20 mouse cellular contexts compared by ENCODE assay signal in the genomic region with DNA sequence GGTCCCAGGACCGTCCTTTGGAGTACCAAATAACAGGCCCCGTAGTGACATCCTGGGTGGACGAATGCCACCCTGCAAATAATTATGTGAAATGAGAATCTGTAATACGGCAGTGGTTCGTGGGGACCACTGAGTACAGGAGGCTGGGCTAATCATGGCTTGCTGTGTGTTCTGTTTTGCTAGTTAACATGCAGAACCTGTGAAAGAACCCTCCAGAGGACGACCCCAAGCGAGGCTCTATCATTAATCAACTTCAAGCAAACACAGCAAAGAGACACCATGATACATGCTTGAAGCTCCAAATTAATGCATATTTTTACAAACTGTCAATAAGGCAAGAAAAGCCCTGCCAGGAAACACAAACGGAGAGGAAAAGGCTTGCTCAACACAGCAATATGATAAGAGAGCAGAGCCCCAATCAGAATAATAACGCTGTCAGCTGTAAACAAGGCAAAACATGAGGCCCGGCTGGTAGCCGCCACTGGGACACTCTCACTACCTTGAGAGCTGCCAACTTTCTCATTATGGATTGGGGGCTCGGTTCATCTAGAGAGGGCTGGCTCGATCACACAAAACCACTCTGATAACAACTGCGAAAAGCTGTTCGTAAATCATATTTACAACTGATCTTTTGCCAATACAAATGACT.
DNase-seq lines count a peak whose midpoint lies in the region; ATAC-seq lines count a peak whose summit lies in the region.
"Had no signal": no experiment of that assay in that cellular context is flagged by ENCODE, and none has a peak within 500 bp of the region (broad histone marks: within the 10 kb centered on the region; RNA-seq: fewer than 3 reads in every experiment).

No protein-coding gene starts in this region.

- peak; percentile 63 for ATAC-seq in hindbrain, embryonic 11.5 days (ENCODE audit: low FRiP score)
- ATAC-seq in neural tube, embryonic 11.5 days (ENCODE audit: insufficient read depth, low FRiP score, low TSS enrichment) = no peak
- ATAC-seq in hindbrain, embryonic 13.5 days (ENCODE audit: low FRiP score) = peak; percentile 76
- ATAC-seq: intestine, embryonic 16.5 days; lung, postnatal 0 days had no signal

- H3K27me3 ChIP-seq in hindbrain, embryonic 11.5 days (ENCODE audit: control insufficient read depth, insufficient read depth, low read length) = no peaks in the 10 kb centered on the region
- no peaks in the 10 kb centered on the region for H3K27me3 ChIP-seq in hindbrain, embryonic 10.5 days (ENCODE audit: insufficient read depth, poor library complexity, severe bottlenecking)
- no peaks in the 10 kb centered on the region for H3K27me3 ChIP-seq in neural tube, embryonic 11.5 days (ENCODE audit: control insufficient read depth, insufficient read depth, low read length)
- H3K27me3 ChIP-seq in hindbrain, embryonic 13.5 days = no peaks in the 10 kb centered on the region
- H3K27me3 ChIP-seq: kidney, embryonic 15.5 days; limb, embryonic 13.5 days had no signal

- H3K4me3 ChIP-seq in hindbrain, embryonic 11.5 days (ENCODE audit: low read depth, low read length) = no peak overlapping the region
- no peak overlapping the region for H3K4me3 ChIP-seq in hindbrain, embryonic 10.5 days
- no peak overlapping the region for H3K4me3 ChIP-seq in neural tube, embryonic 11.5 days (ENCODE audit: low read depth, low read length)
- H3K4me3 ChIP-seq in hindbrain, embryonic 13.5 days = no peak overlapping the region
- H3K4me3 ChIP-seq: kidney, embryonic 15.5 days; limb, embryonic 13.5 days had no signal

- H3K36me3 ChIP-seq in hindbrain, embryonic 11.5 days (ENCODE audit: control insufficient read depth, insufficient read depth, low read length) = no peaks in the 10 kb centered on the region
- peaks cover 50% of the 10 kb centered on the region for H3K36me3 ChIP-seq in hindbrain, embryonic 10.5 days
- H3K36me3 ChIP-seq in neural tube, embryonic 11.5 days (ENCODE audit: control insufficient read depth, insufficient read depth, low read length) = peaks cover 2% of the 10 kb centered on the region; the same call in 1 of the 2 replicates
- peaks cover 12% of the 10 kb centered on the region; the same call in 1 of the 2 replicates for H3K36me3 ChIP-seq in hindbrain, embryonic 13.5 days

- H3K4me1 ChIP-seq in hindbrain, embryonic 11.5 days (replicated peaks; ENCODE audit: control insufficient read depth, insufficient read depth, low read length) = no peaks in the 10 kb centered on the region
- peaks cover 14% of the 10 kb centered on the region for H3K4me1 ChIP-seq in hindbrain, embryonic 10.5 days (replicated peaks)
- peaks cover 23% of the 10 kb centered on the region for H3K4me1 ChIP-seq in neural tube, embryonic 11.5 days (ENCODE audit: control insufficient read depth, insufficient read depth, low read length)
- H3K4me1 ChIP-seq in hindbrain, embryonic 13.5 days (replicated peaks) = peaks cover 36% of the 10 kb centered on the region

- DNase-seq in hindbrain, embryonic 11.5 days (ENCODE audit: low spot score) = peak; percentile 34
- no peak for DNase-seq in hindbrain, embryonic 10.5 days (ENCODE audit: low spot score)
- DNase-seq in neural tube, embryonic 11.5 days (ENCODE audit: low spot score) = peak; percentile 26
- DNase-seq in neural tube, embryonic 10.5 days (ENCODE audit: extremely low spot score, low spot score) = no peak
- DNase-seq in urinary bladder, postnatal 10 days (ENCODE audit: low spot score) = no peak
- no peak for DNase-seq in heart, postnatal 25 days (ENCODE audit: low spot score)
- DNase-seq: adrenal gland, postnatal 36 days; B cell, adult 2 months; cerebellum, adult 18-20 months; cerebellum, postnatal 36 days; heart, postnatal 4 days; kidney, postnatal 4 days; right cerebral cortex, postnatal 25 days; thymus, postnatal 36 days had no signal

- no peaks in the 10 kb centered on the region for H3K9me3 ChIP-seq in hindbrain, embryonic 11.5 days (ENCODE audit: control insufficient read depth, low read length)
- H3K9me3 ChIP-seq in hindbrain, embryonic 10.5 days = peaks cover 6% of the 10 kb centered on the region; the same call in 1 of the 2 replicates
- H3K9me3 ChIP-seq in neural tube, embryonic 11.5 days (ENCODE audit: control insufficient read depth, low read length) = no peaks in the 10 kb centered on the region
- H3K9me3 ChIP-seq in hindbrain, embryonic 13.5 days = no peaks in the 10 kb centered on the region
- H3K9me3 ChIP-seq: kidney, embryonic 15.5 days; limb, embryonic 13.5 days had no signal

- intact Hi-C loops in heart, postnatal 25 days (cut with DNase I) = no loop called here

- no peak overlapping the region for H3K4me2 ChIP-seq in hindbrain, embryonic 11.5 days (replicated peaks; ENCODE audit: low read depth, low read length)
- H3K4me2 ChIP-seq in neural tube, embryonic 11.5 days (ENCODE audit: low read depth) = no peak overlapping the region
- H3K4me2 ChIP-seq in hindbrain, embryonic 13.5 days = no peak overlapping the region
- H3K4me2 ChIP-seq: kidney, embryonic 15.5 days; limb, embryonic 13.5 days had no signal

- 49% methylated on average over 15 of the region's 15 CpGs for WGBS in hindbrain, embryonic 11.5 days
- 75% methylated on average over 15 of the region's 15 CpGs for WGBS in hindbrain, embryonic 10.5 days
- WGBS in neural tube, embryonic 11.5 days = 56% methylated on average over 15 of the region's 15 CpGs
- WGBS in hindbrain, embryonic 13.5 days = 34% methylated on average over 15 of the region's 15 CpGs

- H3K9ac ChIP-seq in hindbrain, embryonic 11.5 days (ENCODE audit: low read depth, low read length) = no peak overlapping the region
- no peak overlapping the region for H3K9ac ChIP-seq in neural tube, embryonic 11.5 days (ENCODE audit: low read length)
- H3K9ac ChIP-seq in hindbrain, embryonic 13.5 days = no peak overlapping the region
- H3K9ac ChIP-seq: kidney, embryonic 15.5 days; limb, embryonic 13.5 days; liver, embryonic 14.5 days had no signal

- H3K27ac ChIP-seq in hindbrain, embryonic 11.5 days (ENCODE audit: low read depth, low read length) = no peak overlapping the region
- no peak overlapping the region for H3K27ac ChIP-seq in hindbrain, embryonic 10.5 days
- H3K27ac ChIP-seq in neural tube, embryonic 11.5 days (ENCODE audit: low read depth, low read length) = no peak overlapping the region
- 0 out of 2 replicates have a peak overlapping the region, but pooled peaks have one; percentile 35 for H3K27ac ChIP-seq in hindbrain, embryonic 13.5 days
- H3K27ac ChIP-seq: kidney, embryonic 15.5 days; limb, embryonic 13.5 days; liver, embryonic 14.5 days had no signal

Comparison
In these comparisons a context has a peak if more than half of its experiments do, and no peak if none do; other contexts are left out.
1. DNase-seq: peak in hindbrain, embryonic 11.5 days (single experiment) and neural tube, embryonic 11.5 days (single experiment); none in hindbrain, embryonic 10.5 days (single experiment), neural tube, embryonic 10.5 days (single experiment), urinary bladder, postnatal 10 days (single experiment) and heart, postnatal 25 days (single experiment).